In genomic region chr4:102486134-102486920, GRCm38 (mm10) we compare ENCODE assay signal across 8 mouse cellular contexts.
DNase-seq lines count a peak whose midpoint lies in the region; ATAC-seq lines count a peak whose summit lies in the region.

No protein-coding gene starts in this region.

- peak; percentile 55 for DNase-seq in CD4-positive, CD25-positive, alpha-beta regulatory T cell, adult 2 months (ENCODE audit: low read depth, low spot score)
- peak; percentile 34 for DNase-seq in right cerebral cortex, postnatal 14 days
- no peak for DNase-seq in right cerebral cortex, postnatal 36 days (ENCODE audit: low spot score in 2 of 2)
- peak; percentile 55 for DNase-seq in kidney, postnatal 10 days
- DNase-seq in thymus, postnatal 14 days = peak; percentile 79
- no peak for DNase-seq in ovary, postnatal 10 days (ENCODE audit: low spot score)
- no peak for DNase-seq in frontal cortex, postnatal 36 days (ENCODE audit: low spot score in 2 of 2)

- no peak for ATAC-seq in CD4-positive, CD25-positive, alpha-beta regulatory T cell, adult 4 months

Comparison
In these comparisons a context has a peak if more than half of its experiments do, and no peak if none do; other contexts are left out.
1. DNase-seq: peak in CD4-positive, CD25-positive, alpha-beta regulatory T cell, adult 2 months (single experiment), right cerebral cortex, postnatal 14 days (single experiment), kidney, postnatal 10 days (single experiment) and thymus, postnatal 14 days (single experiment); none in right cerebral cortex, postnatal 36 days (0 of 2), ovary, postnatal 10 days (single experiment) and frontal cortex, postnatal 36 days (0 of 2).